Mouse (Mus musculus) regulatory T cell (primary cell): ENCODE data around the gene Agap1.

Experiments used
- in situ Hi-C: fragments of 300-600 bp; cut with MboI, MseI; formaldehyde crosslinking; loops from one replicate; pipeline ENCODE4 v1.15.1; 2025; ENCODE audit warnings: high pct_unique_total_duplicates

Agap1 gene

DNA sequence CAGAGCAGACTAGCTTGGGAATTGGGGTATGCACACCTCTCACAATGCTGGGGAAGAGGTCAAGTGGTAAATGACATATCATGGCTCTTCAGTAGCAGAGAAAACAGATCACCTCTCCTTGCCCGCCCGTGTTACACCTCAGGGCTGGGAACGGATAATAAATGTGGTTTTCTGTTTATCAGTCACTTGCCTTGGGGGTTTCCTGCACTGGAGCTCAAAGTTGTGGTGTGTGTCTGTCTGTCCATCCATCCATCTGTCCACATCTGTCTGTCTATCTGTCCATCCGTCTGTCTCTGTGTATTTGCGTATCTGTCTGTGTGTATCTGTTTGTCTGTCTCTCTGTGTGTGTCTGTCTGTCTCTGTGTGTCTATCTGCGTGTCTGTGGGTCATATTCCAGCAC, 88.7 kb downstream of the Agap1 start:
- in situ Hi-C loops: no loop called here

DNA sequence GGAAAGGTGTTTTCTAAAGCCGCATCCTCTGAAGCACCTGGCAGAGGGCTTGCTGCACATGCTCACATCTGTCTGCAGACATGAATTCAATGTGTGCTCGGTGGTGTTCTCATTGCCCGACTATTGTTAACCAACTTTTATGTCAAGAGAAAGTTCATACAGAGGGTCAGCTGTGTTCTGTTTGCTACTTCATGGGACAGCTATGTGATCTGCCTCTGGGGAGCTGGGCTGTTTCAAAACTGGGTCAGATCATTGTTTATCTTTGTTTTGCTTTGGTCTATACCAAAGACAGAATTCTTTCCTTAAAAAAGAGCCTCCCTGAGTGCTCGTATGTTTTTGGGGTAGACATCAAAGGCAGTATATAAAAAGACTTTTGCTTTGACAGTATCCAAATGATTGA, 89.5 kb downstream of the Agap1 start:
- in situ Hi-C loops: no loop called here

DNA sequence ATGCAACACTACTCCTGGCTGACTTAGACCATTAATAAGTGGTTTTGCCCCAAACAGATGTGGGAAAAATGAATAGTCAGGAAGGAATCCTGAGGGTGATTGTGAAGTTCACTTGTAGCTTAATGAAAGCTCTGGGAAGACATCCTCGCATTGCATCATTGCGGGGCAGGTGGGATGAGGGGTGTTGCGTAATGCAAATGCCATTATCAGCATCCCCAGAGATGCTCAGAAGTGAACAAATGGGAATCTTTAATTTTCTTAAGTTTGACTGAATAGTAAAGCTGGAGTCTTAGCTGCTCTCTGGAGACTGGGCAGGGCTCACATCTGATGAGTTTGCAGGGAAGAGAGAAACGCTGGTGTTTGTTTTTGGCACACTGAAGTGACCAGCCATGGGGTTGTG, 90.5 kb downstream of the Agap1 start:
- in situ Hi-C loops: no loop called here

- in situ Hi-C loops: no loop called here
Measured at GRCm38 (mm10) chr1:89547525-89548504, 93.2 kb downstream of the Agap1 start.

DNA sequence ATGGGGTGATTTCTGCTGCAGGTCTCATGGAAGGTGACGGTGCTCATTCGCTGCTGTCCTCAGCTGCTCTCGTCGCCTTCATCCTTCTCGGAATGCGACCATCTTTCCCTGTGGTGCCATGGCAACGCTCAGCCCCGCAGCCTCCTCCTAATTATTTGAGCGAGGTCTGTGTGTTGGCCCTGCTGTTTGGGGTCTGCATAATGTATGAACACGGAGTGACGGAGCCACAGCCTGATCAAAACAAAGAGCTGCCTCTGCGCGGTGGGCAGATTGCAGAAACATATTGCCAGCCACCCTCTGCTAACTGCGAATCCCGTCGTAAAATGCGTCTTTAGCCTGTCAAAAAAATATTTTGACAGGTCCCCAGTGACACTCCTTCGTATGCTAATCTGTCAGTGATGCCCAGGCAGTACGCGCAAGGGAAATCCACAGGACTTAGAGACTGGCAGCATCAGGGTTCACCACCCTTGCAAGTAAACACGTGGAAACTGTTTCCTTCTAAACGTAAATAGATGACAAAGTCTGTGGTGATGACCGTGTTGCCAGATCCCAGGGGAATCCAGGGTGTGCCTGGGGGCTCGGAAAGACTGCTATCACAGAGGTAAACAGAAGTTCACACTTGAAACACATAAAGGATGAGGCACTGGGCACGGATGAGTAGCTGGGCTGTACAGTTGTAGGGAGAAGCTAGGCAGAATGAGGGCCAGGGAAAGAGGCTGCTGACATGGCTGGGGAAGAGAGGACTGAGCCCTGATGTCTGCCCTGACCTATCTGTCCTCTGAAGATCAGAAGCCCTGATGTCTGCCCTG, 95.7 kb downstream of the Agap1 start:
- in situ Hi-C loops: no loop called here

- in situ Hi-C loops: no loop called here
Measured at GRCm38 (mm10) chr1:89552470-89552869, 97.9 kb downstream of the Agap1 start.

- in situ Hi-C loops: no loop called here
Measured at GRCm38 (mm10) chr1:89553791-89554190, 99.2 kb downstream of the Agap1 start.

GRCm38 (mm10) chr1:89554969-89555856, 100.6 kb downstream of the Agap1 start:
- in situ Hi-C loops: no loop called here

DNA sequence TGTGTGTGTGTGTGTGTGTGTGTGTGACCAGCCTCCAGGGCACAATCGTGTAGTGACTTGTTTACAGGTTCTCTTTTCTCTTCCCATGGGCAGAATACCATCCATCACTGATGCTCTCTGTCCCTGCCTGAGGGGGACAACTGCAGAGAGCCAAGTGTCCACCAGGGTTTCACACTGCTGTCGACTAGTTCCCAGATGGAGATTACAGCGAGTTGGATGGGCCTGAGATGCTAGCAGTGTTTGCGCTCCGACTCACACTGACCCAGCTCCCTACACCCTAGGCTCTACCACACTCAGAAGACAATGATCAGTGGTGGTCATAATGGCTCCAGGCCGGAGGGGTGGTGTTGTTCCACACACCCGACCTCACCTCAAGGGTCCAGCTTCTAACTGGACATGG, 101.4 kb downstream of the Agap1 start:
- in situ Hi-C loops: no loop called here

- in situ Hi-C loops: no loop called here
Measured at GRCm38 (mm10) chr1:89557401-89557800, 102.8 kb downstream of the Agap1 start.

GRCm38 (mm10) chr1:89558080-89558479, 103.5 kb downstream of the Agap1 start:
- in situ Hi-C loops: no loop called here

- in situ Hi-C loops: no loop called here
Measured at GRCm38 (mm10) chr1:89563399-89563798, 108.8 kb downstream of the Agap1 start.

- in situ Hi-C loops: no loop called here
Measured at GRCm38 (mm10) chr1:89566578-89567488, 112.2 kb downstream of the Agap1 start.

- in situ Hi-C loops: no loop called here
Measured at GRCm38 (mm10) chr1:89568546-89569405, 114.2 kb downstream of the Agap1 start.

DNA sequence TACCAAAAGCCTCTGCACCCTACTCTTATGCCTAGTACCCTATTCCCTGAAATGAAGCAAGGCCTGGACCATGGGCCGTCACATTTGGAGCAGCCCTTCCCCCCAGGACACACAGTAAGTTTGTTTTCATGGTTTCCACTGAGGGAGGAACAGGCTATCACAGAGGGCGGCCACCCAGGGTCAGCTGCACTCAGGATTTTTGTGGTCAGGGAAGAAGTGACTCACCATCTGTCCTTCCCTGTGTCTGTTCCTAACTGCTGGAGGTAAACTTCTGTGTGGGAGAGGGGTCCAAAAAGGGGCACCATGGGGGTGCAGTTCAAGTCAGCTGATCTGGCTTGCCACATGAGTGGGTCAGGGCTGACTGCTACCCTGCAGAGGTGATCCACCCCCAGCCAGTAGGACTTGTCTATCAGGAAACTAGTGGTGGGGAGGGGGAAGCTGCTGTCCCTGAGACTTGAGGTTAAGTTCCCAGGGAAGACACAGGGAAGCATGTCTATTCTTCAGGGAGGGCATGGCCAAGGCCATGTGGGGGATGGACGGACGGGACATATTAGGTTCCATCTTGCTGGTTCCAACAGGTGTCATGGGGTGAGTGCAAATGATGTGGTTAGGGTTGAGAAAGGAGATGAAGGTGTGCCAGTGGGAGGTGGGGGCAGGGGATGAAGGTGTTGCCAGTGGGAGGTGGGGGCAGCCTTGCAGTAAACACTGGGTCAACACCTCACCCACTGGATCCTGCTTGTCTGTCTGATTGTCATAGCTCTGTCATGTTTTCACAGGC, 116.1 kb downstream of the Agap1 start:
- in situ Hi-C loops: no loop called here

- in situ Hi-C loops: no loop called here
Measured at GRCm38 (mm10) chr1:89573486-89573885, 118.9 kb downstream of the Agap1 start.

GRCm38 (mm10) chr1:89574941-89575890, 120.6 kb downstream of the Agap1 start:
- in situ Hi-C loops: no loop called here
